Mouse (Mus musculus): ENCODE data around the gene Aarsd1.

DNA sequence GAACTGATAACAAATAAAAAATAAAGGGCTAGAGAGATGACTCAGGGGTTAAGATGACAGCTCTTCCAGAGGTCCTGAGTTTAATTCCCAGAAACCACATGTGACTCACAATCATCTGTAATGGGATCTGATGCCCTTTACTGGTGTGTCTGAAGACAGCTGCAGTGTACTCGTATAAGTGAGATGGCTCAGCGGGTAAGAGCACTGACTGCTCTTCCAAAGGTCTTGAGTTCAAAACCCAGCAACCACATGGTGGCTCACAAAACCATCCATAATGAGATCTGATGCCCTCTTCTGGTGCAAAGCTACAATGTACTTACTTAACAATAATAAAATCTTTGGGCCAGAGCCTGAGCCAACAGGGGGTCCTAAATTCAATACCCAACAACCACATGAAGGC, 2.1 kb downstream of the Aarsd1 start:
- TF ChIP-seq CTCF (IDR thresholded peaks at IDR 0.05; ENCODE audit: control insufficient read depth, insufficient read depth, low read length) (no peak), POLR2A (IDR thresholded peaks at IDR 0.05; ENCODE audit: borderline replicate concordance, control insufficient read depth, low read depth, low read length) (no peak)

Data from bone marrow, adult 2 months (tissue).